Mouse (Mus musculus) intestine, embryonic 15.5 days (tissue): ENCODE results near the gene Tbc1d7. TPM values are rescaled to one million over a fixed set of nuclear protein-coding genes. Genes with fewer than 3 reads are reported as not detected.

Experiments
- ATAC-seq: fragments of 200-750 bp; cut with Nextera tagmentation; 2 replicates; pipeline ENCODE4 v1.8.0; 2017; ENCODE audit warnings: moderate TSS enrichment, moderate library complexity
- H3K27ac ChIP-seq: fragments of 300-500 bp; sonication (generic); 2 replicates; pipeline ENCODE4 v1.5.1; 2015; ENCODE audit warnings: mild to moderate bottlenecking, inconsistent platforms
- H3K27me3 ChIP-seq: fragments of 300-500 bp; sonication (generic); replicated peaks from 2 replicates; pipeline ENCODE4 v1.6.1; 2015; ENCODE audit warnings: inconsistent platforms
- H3K36me3 ChIP-seq: fragments of 300-500 bp; sonication (generic); 2 replicates; pipeline ENCODE4 v1.6.1; 2015; ENCODE audit warnings: inconsistent platforms
- H3K4me1 ChIP-seq: fragments of 300-500 bp; sonication (generic); replicated peaks from 2 replicates; pipeline ENCODE4 v1.6.1; 2015; ENCODE audit warnings: inconsistent platforms
- H3K4me2 ChIP-seq: fragments of 300-500 bp; sonication (generic); replicated peaks from 2 replicates; pipeline ENCODE4 v1.6.1; 2015; ENCODE audit warnings: mild to moderate bottlenecking, inconsistent platforms
- H3K4me3 ChIP-seq: fragments of 300-500 bp; sonication (generic); replicated peaks from 2 replicates; pipeline ENCODE4 v1.5.1; 2015; ENCODE audit warnings: inconsistent platforms
- H3K9ac ChIP-seq: fragments of 300-500 bp; sonication (generic); 2 replicates; pipeline ENCODE4 v1.6.1; 2015; ENCODE audit warnings: inconsistent platforms
- H3K9me3 ChIP-seq: fragments of 300-500 bp; sonication (generic); 2 replicates; pipeline ENCODE4 v1.6.1; 2016; ENCODE audit warnings: inconsistent platforms
- WGBS: fragments of 180-500 bp; shearing (Covaris S2); methylation state at CpG from one replicate; pipeline ENCODE4 v1.1.7; 2015; 5-methylcytosine and 5-hydroxymethylcytosine counted together
- polyA plus RNA-seq: library from polyadenylated mRNA; unstranded; fragments of >200 nt; fragmentation: Nextera tagmentation; extraction: Ambion mirVana; gene quantifications from 2 replicates; pipeline ENCODE4 v1.2.1, GENCODE M21; 2015

Tbc1d7 gene
- polyA plus RNA-seq, 1 experiment from 2014 or later = 34.2 TPM

GRCm38 (mm10) chr13:43206118-43206683 lies 34.9 kb upstream of the Tbc1d7 start:
- H3K27me3 ChIP-seq = no peaks in the 10 kb centered on the region
- H3K9ac ChIP-seq = no peak overlapping the region
- no peaks in the 10 kb centered on the region for H3K9me3 ChIP-seq
- WGBS = 90% methylated on average over 12 of the region's 12 CpGs
- H3K4me3 ChIP-seq = no peak overlapping the region
- no peaks in the 10 kb centered on the region for H3K4me1 ChIP-seq
- H3K36me3 ChIP-seq = no peaks in the 10 kb centered on the region
- ATAC-seq = no peak
- no peak overlapping the region for H3K4me2 ChIP-seq
- H3K27ac ChIP-seq = no peak overlapping the region

- H3K4me3 ChIP-seq = no peak overlapping the region
- no peaks in the 10 kb centered on the region for H3K9me3 ChIP-seq
- no peak for ATAC-seq
- H3K4me2 ChIP-seq = no peak overlapping the region
- WGBS = 31% methylated on average over 5 of the region's 5 CpGs
- H3K9ac ChIP-seq = no peak overlapping the region
- no peaks in the 10 kb centered on the region for H3K4me1 ChIP-seq
- H3K36me3 ChIP-seq = no peaks in the 10 kb centered on the region
- H3K27ac ChIP-seq = no peak overlapping the region
- no peaks in the 10 kb centered on the region for H3K27me3 ChIP-seq
These were observed 32.3 kb upstream of the Tbc1d7 start for GRCm38 (mm10) chr13:43203641-43204040.

- Histone ChIP-seq H3K27me3 (no peaks in the 10 kb centered on the region), H3K4me1 (no peaks in the 10 kb centered on the region), H3K4me3 (no peak overlapping the region), H3K9me3 (no peaks in the 10 kb centered on the region), H3K4me2 (no peak overlapping the region), H3K36me3 (no peaks in the 10 kb centered on the region), H3K27ac (no peak overlapping the region), H3K9ac (no peak overlapping the region)
- ATAC-seq = no peak
- WGBS = 81% methylated on average over 7 of the region's 7 CpGs
These were observed 31.9 kb upstream of the Tbc1d7 start for GRCm38 (mm10) chr13:43203234-43203633.

- H3K9ac ChIP-seq = no peak overlapping the region
- no peak overlapping the region for H3K27ac ChIP-seq
- H3K4me1 ChIP-seq = no peaks in the 10 kb centered on the region
- no peaks in the 10 kb centered on the region for H3K27me3 ChIP-seq
- no peaks in the 10 kb centered on the region for H3K9me3 ChIP-seq
- H3K4me2 ChIP-seq = no peak overlapping the region
- no peaks in the 10 kb centered on the region for H3K36me3 ChIP-seq
- no peak for ATAC-seq
- H3K4me3 ChIP-seq = no peak overlapping the region
- WGBS = 84% methylated on average over 10 of the region's 10 CpGs
These were observed 31.1 kb upstream of the Tbc1d7 start for GRCm38 (mm10) chr13:43202351-43202750.

GRCm38 (mm10) chr13:43201033-43201432 lies 29.7 kb upstream of the Tbc1d7 start:
- no peaks in the 10 kb centered on the region for H3K27me3 ChIP-seq

GRCm38 (mm10) chr13:43200473-43200872 lies 29.2 kb upstream of the Tbc1d7 start:
- Histone ChIP-seq H3K9ac (no peak overlapping the region), H3K4me3 (no peak overlapping the region), H3K4me1 (0 out of 2 replicates have a peak, but pooled peaks cover 2% of the 10 kb centered on the region), H3K27ac (no peak overlapping the region), H3K27me3 (no peaks in the 10 kb centered on the region), H3K9me3 (no peaks in the 10 kb centered on the region), H3K4me2 (no peak overlapping the region), H3K36me3 (no peaks in the 10 kb centered on the region)
- WGBS = 76% methylated on average over 22 of the region's 22 CpGs
- no peak for ATAC-seq

More at GRCm38 (mm10) chr13:43201033-43201432, 29.7 kb upstream of the Tbc1d7 start:
- Histone ChIP-seq H3K27ac (no peak overlapping the region), H3K4me3 (no peak overlapping the region), H3K9ac (no peak overlapping the region), H3K4me2 (no peak overlapping the region), H3K9me3 (no peaks in the 10 kb centered on the region), H3K36me3 (no peaks in the 10 kb centered on the region), H3K4me1 (0 out of 2 replicates have a peak, but pooled peaks cover 2% of the 10 kb centered on the region)
- WGBS = 38% methylated on average over 22 of the region's 22 CpGs
- ATAC-seq = no peak

GRCm38 (mm10) chr13:43199749-43200148 lies 28.4 kb upstream of the Tbc1d7 start:
- Histone ChIP-seq H3K4me3 (no peak overlapping the region), H3K27me3 (no peaks in the 10 kb centered on the region), H3K9me3 (no peaks in the 10 kb centered on the region), H3K4me2 (no peak overlapping the region), H3K27ac (no peak overlapping the region), H3K36me3 (no peaks in the 10 kb centered on the region), H3K4me1 (0 out of 2 replicates have a peak, but pooled peaks cover 2% of the 10 kb centered on the region), H3K9ac (no peak overlapping the region)
- ATAC-seq = no peak
- WGBS = 65% methylated on average over 5 of the region's 5 CpGs

- no peaks in the 10 kb centered on the region for H3K36me3 ChIP-seq
- H3K4me3 ChIP-seq = no peak overlapping the region
- H3K27me3 ChIP-seq = no peaks in the 10 kb centered on the region
- H3K27ac ChIP-seq = no peak overlapping the region
- WGBS = 84% methylated on average over 7 of the region's 7 CpGs
- no peak for ATAC-seq
- H3K4me1 ChIP-seq = 0 out of 2 replicates have a peak, but pooled peaks cover 2% of the 10 kb centered on the region
- H3K4me2 ChIP-seq = no peak overlapping the region
- H3K9ac ChIP-seq = no peak overlapping the region
- no peaks in the 10 kb centered on the region for H3K9me3 ChIP-seq
These were observed 28.0 kb upstream of the Tbc1d7 start for GRCm38 (mm10) chr13:43199282-43199681.

- Histone ChIP-seq H3K36me3 (no peaks in the 10 kb centered on the region), H3K9me3 (no peaks in the 10 kb centered on the region), H3K27me3 (no peaks in the 10 kb centered on the region), H3K27ac (no peak overlapping the region), H3K4me1 (0 out of 2 replicates have a peak, but pooled peaks cover 2% of the 10 kb centered on the region), H3K4me3 (no peak overlapping the region), H3K4me2 (no peak overlapping the region), H3K9ac (no peak overlapping the region)
- no peak for ATAC-seq
- WGBS = 69% methylated on average over 6 of the region's 6 CpGs
These were observed 25.9 kb upstream of the Tbc1d7 start for GRCm38 (mm10) chr13:43197187-43197586.

- H3K4me1 ChIP-seq = peaks cover 8% of the 10 kb centered on the region; the same call in 1 of the 2 replicates
- no peak overlapping the region for H3K4me3 ChIP-seq
- WGBS = 16% methylated on average over 7 of the region's 7 CpGs
- ATAC-seq = no peak
- H3K9me3 ChIP-seq = no peaks in the 10 kb centered on the region
- no peak overlapping the region for H3K4me2 ChIP-seq
- H3K27ac ChIP-seq = no peak overlapping the region
- no peak overlapping the region for H3K9ac ChIP-seq
- H3K27me3 ChIP-seq = no peaks in the 10 kb centered on the region
- H3K36me3 ChIP-seq = no peaks in the 10 kb centered on the region
These were observed 24.7 kb upstream of the Tbc1d7 start for GRCm38 (mm10) chr13:43196000-43196399.

GRCm38 (mm10) chr13:43193932-43194331 lies 22.6 kb upstream of the Tbc1d7 start:
- Histone ChIP-seq H3K9me3 (no peaks in the 10 kb centered on the region), H3K27me3 (no peaks in the 10 kb centered on the region), H3K27ac (no peak overlapping the region), H3K4me2 (no peak overlapping the region), H3K36me3 (no peaks in the 10 kb centered on the region), H3K4me3 (no peak overlapping the region), H3K4me1 (peaks cover 8% of the 10 kb centered on the region; the same call in 1 of the 2 replicates), H3K9ac (no peak overlapping the region)
- ATAC-seq = no peak
- WGBS = 94% methylated on average over 8 of the region's 8 CpGs

- WGBS = 24% methylated on average over 7 of the region's 7 CpGs
- peak; percentile 62 for ATAC-seq
- no peaks in the 10 kb centered on the region for H3K9me3 ChIP-seq
- no peak overlapping the region for H3K9ac ChIP-seq
- no peaks in the 10 kb centered on the region for H3K27me3 ChIP-seq
- no peak overlapping the region for H3K4me2 ChIP-seq
- H3K4me1 ChIP-seq = peaks cover 8% of the 10 kb centered on the region; the same call in 1 of the 2 replicates
- no peaks in the 10 kb centered on the region for H3K36me3 ChIP-seq
- no peak overlapping the region; the same call in 1 of the 2 replicates for H3K27ac ChIP-seq
- H3K4me3 ChIP-seq = no peak overlapping the region
These were observed 22.0 kb upstream of the Tbc1d7 start for GRCm38 (mm10) chr13:43193266-43193665.

- peak; percentile 59; the same call in 1 of the 2 replicates for ATAC-seq
- Histone ChIP-seq H3K4me2 (peak overlapping the region; percentile 52), H3K27me3 (no peaks in the 10 kb centered on the region), H3K36me3 (no peaks in the 10 kb centered on the region), H3K4me1 (peaks cover 8% of the 10 kb centered on the region; the same call in 1 of the 2 replicates), H3K27ac (no peak overlapping the region), H3K9ac (no peak overlapping the region), H3K9me3 (no peaks in the 10 kb centered on the region), H3K4me3 (peak overlapping the region; percentile 3; the same call in 1 of the 2 replicates)
- 3% methylated on average over 14 of the region's 14 CpGs for WGBS
These were observed 20.5 kb upstream of the Tbc1d7 start for GRCm38 (mm10) chr13:43191741-43192192.
